Mouse (Mus musculus) T-helper 2 cell (primary cell): ENCODE data around the gene Sbf2.
"Not testable (repeated sequence)": the region's sequence is repeated elsewhere in the genome, so short reads cannot be mapped to it uniquely, and the experiment has no call there.

Experiments
- in situ Hi-C: fragments of 300-600 bp; cut with MboI, MseI; formaldehyde crosslinking; loops from one replicate; pipeline ENCODE4 v1.15.1; 2025; ENCODE audit warnings: high pct_unique_total_duplicates

Gene Sbf2

DNA sequence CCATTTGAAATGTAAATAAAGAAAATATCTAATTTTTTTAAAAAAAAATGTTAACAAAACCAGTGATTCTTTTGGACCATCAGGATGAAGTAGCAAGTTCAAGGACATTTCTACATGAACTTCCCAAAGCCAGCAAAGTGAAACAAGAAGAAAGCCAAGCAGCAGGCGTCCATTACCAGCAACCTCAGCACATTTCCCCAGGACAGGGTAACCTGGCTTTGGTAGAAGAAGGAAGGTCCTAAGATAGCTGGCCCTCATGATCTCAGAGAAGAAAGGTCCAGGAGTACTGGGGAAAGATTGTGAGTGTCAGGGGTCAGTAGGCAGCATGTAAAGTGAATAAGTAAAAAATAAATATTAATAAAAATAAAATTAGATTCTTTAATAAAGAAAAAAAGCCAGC lies 27.0 kb downstream of the Sbf2 start:
- in situ Hi-C loops = no loop called here

DNA sequence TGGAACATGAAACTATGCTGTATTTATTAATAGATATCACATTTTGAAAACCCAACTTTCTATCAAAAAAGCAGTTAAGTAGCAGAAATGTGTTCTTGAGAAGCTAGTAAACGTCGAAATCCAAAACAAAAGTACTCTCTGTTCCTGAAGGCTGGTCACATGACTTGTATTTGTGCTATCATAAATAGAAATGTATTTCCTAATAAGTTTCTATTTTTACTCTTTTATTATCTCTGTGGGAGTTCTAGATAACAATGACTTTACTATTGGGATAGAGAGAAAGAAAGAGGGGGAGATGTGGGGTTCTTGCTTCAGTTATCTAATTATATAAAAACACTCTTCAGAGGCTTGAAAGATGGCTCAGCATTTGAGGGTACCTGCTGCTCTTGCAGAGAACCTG lies 29.5 kb downstream of the Sbf2 start:
- in situ Hi-C loops = no loop called here

DNA sequence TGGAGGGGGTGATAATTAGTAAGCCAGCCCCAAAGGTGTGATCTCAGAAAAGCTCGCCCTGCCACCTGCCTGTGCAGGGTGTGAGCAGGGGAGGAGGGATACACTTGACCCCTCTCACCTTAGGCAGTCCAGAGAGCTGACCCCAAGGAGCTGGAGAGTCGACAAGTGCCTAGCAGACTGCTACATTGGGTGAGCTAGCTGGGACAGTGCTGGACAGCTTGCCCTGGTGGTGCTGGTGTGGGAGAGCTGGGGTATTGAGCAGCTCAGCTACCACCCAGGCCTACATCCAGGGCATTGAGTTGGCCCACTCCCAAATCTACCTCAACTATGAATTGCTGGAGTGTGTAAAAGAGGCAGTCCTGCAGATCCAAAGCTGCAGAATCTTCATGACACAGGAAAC lies 30.6 kb downstream of the Sbf2 start:
- in situ Hi-C loops = no loop called here

DNA sequence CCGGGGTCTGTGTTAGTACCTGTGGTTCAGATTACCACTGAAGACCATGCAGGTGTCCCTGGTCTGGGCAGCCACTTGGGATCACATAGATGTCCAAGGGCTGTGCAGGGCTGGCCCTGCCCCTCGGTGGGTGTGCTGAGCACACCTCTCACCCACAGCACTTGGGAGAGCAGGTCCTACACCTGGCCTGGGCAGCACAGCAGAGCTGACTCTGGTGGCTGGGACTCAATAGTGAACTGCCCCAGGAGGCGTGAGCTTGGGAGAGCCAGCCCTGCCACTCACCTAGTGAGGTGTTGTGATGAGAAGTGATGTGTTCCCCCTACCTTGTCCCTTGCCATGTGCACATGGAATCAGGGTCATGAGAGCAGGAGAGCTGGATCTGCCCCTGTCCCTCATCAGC lies 31.0 kb downstream of the Sbf2 start:
- in situ Hi-C loops = no loop called here

DNA sequence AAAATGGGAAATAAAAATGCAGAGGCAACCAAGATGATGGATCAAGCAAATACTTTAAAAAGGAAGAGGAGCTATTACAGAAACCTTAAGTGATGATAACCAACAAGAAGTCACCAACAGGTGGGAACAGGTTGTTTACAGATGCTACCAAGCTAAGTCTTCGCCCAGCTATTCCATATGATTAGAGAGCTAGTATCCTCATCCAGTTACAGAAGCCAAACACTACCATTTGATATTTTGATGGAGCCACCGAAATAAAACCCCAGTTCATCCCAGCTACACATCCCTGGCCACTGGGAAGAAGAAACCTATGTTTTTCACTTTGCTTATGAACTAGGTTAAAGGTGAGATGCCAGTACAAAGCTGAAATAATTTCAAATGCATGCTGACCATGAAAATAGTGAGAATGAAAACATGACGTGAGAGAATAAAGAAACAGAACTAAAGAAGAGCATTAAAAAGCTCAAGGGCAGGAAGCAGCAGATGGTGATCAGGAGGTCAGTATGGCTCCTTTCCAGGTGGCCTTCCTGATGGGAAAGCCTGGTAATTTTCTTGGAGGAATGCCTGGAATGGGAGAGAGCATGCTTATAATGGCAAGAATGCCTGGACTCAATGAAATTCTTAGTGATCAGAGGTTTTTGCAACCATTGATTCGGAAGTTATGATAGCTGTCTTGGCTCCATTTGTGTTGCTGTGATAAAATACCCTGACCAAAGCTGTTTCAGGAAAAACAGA lies 48.7 kb downstream of the Sbf2 start:
- in situ Hi-C loops = no loop called here

DNA sequence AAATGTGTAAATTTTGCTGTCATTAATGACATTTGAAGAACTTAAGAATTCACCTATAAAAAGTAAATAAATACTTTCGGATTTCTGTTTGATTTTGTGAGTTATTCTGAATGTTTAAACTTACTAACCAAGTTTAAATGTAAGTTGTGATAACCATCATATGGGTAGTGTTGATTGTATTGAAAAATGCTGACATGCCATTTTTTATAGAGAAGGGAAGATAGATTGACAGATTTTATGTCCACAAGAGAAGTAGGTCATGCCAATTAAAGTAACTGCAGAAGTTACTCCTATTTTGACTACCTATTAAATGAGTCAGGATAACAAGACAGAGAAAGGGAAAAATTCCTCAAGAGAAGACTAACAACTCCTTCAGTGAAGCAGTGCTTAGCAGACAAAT lies 53.1 kb downstream of the Sbf2 start:
- in situ Hi-C loops = no loop called here

DNA sequence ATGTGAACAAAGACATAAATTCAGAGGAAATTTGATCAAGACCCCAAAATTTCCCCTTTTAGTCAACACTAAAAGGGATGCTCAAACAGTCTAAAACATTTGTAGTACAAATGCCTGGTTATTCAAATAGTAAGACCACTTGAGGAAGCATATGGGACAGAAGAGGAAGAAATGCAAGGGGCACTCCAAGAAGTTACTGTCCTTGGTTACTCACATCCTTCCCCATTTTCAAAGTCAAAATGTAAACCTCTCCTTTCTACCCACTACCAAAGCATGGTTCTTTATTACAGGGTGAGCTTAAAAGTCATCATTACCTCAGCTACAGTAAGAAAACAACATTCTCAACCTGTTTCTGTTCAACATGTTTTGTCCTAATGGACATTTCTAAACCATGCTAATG lies 57.7 kb downstream of the Sbf2 start:
- in situ Hi-C loops = no loop called here

DNA sequence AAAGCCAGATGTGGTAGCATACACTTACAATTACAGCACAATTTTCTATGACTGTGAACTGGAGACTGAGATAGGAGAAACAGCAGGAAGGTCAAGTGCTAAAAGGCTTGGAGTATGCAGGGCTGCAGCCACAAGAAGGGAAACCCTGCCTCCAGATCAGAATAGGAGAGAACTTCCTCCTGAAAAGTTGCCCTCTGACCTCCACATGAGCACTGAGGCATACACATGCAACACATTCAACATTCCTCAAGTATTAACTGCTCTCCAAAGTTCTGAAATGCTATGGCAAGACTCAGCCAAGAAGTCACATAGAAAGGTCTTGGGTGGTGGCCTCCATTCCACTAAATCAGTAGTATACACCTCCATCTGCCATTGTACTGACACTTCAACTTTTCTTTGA lies 58.5 kb downstream of the Sbf2 start:
- in situ Hi-C loops = no loop called here

DNA sequence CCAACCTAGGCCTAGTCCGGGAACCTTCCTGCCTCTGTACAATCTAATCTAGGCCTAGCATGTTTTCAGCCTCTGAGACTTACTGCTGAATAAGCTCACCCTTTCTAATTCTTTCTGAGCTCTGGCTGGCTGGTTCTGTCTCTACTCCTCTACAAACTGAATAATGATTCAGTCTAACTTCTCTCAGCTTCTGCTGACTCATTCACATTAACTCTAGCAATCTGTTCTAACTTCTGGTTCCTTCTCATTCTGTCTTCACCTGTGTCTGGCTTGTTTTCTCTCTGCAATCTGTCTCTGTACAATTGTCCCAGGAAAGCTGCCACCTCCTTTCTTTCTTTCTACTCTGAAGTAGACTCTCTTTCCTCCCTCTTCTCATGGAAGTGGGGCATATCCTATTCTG lies 59.5 kb downstream of the Sbf2 start:
- in situ Hi-C loops = no loop called here

DNA sequence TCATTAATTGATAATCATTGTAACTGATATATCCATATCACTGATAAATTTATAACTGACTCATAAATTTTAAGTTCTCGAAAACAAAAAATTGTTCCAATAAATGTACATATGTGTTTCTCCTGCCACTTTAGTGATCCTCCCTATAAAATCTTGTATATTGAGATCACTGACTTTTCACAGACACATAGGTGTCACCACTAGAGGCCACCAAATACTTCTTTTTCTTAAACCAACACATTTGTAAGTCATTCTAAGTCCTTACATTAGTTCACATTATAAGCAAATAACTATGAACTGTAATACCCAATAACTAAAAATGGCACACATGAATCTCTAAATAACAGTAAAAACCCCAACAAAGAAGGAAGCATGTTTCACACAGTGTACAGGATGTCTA lies 66.5 kb downstream of the Sbf2 start:
- in situ Hi-C loops = no loop called here

DNA sequence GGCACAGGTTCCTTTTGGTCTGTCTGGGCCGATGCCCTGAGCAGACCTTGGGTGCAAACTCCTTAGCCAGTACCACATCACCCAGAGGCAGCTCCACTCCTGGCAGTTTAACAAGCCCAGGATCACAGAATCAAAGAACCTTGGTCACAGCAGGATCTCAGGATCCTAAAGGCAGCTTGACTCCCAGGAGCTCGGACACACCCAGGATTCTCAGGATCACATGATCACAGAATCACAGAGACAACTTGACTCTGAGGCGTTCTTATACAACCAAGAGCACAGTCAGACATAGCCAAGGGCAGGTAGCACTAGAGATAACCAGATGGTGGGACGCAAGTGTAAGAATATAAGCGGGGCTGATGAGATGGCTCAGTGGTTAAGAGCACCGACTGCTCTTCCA lies 71.4 kb downstream of the Sbf2 start:
- in situ Hi-C loops = no loop called here

DNA sequence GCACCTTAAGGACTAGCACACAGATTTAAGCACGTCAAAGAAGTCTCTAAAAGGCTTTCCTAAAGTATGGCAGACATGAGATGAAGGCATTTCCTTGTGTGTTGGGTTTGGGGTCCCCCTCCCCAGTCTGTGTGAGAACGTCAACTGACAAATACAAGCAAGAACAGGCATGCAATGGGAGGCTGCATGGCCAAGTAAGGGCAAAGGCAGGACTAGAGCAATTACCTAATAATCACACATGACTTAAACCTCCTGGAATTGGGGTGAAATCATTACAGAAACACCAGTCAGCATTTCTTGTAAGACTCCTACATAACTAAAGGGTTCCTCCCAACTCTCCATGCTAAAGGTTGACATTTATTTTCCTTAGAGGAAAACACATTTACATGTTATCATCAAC lies 75.5 kb downstream of the Sbf2 start:
- in situ Hi-C loops = no loop called here

DNA sequence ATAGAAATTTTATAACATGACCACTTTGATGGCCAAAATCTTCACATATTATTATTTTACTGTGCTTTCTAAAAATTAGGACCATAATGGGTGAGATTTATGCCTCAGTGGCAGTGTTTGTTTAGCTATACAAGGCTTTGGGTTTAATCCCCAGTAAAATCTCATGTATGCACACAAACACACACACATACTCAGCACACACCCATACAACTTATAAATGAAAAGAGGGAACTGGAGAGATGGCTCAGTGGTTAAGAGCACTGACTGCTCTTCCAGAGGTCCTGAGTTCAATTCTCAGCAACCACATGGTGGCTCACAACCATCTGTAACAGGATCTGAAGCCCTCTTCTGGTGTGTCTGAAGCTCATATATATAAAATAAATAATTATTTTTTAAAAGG lies 84.4 kb downstream of the Sbf2 start:
- in situ Hi-C loops = not testable (repeated sequence)

DNA sequence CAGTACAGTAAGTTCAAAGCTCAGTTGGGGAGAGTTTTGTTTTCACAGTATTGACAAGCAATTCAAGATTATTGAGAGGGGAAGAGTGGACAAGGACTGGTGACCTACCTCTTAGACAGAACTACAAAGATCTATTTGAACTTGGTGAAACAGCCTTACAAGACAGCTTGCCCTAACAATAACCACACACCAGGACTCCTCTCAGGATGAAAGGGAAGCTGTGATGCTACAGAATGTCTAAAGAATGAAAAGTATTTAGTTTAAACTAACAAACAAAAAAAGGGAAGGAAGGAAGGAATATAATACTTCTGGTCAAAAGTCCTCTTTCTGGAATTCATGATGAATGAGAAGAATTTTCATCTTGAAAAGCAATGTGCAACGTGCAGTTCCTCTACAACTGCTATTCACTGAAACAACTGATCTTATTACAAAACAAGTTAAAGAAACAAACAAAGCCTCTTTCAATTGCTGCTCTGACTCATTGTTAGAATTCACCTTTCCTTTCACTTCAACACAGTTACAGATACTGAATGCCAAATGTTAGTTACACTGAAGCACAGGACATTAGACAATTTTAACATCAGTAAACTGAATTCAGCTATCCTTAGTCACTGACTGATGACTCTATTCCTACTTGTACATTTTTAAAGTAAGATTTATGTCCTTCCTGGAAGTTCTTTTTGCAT lies 89.5 kb downstream of the Sbf2 start:
- in situ Hi-C loops = no loop called here

DNA sequence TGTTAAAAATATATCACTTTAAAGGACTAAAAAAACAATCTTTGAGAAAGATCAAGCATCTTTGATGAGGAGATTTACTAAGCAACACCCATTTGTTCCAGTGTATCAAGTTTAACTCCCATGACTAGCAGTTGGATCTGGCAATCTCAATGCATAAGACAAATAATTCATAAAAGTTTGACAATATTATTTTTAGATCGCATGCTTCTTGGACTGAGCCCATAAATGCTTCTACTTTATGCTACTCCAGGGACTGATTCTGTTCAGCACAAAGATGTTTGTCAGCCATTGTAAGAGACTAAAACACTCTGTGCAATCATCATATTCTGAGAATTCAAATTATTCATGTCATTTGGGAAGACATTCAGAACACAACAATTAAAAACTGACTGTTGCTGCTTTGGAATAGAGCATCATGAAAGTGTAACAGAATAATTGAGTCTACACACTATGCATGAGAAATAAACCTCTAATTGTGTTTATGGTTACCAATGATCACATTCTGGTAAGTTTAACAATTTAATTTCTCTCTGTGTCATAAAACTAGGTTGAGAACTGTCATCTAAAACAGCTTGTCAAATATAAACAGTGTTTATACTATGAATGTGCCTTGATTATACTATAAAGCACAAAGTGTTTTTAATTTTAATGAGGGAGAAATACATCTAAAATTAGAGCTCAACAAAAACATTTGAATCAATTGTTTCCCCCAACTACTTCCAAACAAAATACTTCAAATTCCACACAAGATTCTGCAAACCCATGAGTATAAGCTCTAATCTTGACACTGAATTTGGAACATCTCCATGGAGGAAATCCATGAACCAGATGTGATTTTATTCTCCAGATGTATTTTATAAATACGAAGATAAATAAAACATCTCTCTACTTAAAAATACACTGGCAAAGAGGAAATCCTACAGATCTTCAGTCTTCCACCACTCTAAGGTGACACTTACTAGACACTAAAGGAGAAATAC lies 98.2 kb downstream of the Sbf2 start:
- in situ Hi-C loops = no loop called here

DNA sequence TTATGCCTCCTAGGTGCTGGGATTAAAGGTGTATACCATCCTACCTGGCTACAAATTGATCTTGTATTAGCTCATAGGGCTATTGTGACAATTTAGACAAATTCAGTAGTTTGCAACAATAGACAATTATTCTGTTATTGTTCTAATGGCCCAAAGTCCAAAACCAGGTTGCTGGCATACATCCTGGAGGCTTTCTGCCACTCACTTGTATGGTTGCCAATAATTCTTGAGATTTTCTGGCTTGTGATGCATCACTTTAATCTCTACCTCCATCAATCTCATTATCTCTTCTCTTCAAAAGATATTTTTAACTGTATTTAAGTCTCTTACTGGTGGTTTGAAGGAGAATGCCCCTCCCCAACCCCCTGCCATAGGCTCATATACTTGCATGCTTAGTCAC lies 100.6 kb downstream of the Sbf2 start:
- in situ Hi-C loops = no loop called here

DNA sequence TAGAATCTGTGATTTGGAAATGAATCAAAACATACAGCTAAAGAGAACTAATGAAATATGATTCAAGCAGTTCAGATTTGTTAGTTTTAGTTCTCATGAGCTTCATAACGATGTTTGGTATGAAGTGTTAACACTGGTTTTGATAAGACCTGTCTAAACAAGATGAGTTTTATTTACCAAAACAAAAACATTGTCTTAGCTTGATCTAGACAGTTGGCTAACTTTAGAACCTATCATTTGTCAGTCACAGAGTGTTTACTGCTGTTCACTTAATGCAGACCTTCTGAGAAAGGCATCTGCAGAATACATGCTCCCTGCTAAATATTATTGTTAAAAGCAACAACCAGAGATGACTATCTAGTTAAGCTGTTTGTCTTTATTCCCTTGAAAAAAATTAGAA lies 116.1 kb downstream of the Sbf2 start:
- in situ Hi-C loops = no loop called here

DNA sequence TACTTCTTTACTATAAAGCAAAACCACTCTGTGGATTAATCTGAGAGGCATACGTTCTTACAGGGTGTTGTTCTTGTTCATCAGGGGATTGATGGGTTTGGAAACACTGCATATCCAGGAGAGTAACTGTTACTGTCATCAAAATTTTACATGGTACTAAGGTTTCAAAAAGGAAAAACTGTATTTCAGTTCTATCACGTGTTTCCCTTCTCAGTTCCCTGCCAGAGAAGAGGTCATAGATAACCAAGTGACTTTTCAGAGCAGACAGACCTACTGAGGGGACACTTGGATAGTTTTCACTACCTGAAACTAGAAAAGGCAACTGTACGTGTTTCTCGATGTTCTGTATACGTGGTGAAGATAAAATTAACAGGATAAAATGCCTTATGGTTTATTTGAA lies 123.7 kb downstream of the Sbf2 start:
- in situ Hi-C loops = no loop called here

DNA sequence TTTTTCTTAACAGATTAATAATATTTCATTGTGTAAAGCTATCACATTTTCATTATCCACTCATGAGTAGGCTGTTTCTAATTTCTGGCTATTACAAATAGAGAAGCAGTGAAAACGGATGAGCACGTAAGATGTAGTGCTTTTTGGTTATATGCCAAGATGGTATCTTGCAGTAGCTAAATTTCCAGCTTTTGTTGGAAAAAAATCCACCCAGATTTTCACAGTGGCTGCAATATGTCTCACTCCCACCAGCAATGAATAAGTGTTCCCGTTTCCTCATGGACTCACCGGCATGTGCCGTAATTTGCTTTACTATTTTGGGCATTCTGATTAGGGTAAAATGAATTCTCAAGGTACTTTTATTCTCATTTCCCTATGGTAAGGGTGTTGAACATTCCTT lies 129.7 kb downstream of the Sbf2 start:
- in situ Hi-C loops = no loop called here

DNA sequence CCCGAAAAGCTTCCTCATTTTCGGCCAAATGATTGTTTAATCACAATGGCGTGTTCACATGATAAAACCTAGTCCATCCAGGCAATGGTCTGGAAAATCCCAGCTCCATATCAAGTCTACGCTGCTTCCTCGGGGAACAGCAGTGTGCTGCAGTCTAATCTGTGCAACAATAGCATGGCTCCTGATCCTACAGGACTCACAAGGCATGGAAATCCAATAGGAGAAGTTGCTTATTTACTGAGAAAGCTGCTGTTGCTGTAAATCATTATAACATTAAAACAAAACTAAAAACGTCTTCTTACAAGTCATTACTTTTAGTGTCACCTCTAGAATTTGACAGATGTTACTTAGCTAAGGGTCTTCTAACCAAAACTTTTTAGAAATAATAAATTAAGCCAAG lies 143.7 kb downstream of the Sbf2 start:
- in situ Hi-C loops = no loop called here

DNA sequence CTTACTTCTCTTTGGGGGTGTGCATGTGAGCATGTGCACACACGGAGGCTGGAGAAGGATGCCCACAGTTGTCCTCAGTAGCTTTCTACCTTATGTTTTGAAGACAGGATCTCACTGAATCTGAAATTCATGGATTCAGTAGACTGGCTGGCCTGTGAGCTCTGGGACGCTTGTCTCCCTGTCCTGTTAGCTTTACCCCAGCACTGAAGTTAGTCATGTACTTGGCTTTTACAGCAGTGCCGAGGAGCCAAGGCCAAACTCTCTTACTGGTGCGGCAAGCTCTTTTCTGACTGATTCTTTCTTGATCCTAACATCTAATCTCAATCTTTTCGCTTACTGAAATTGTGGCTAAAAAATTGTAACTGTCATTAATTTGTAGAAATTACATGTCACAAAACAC lies 151.3 kb downstream of the Sbf2 start:
- in situ Hi-C loops = no loop called here

DNA sequence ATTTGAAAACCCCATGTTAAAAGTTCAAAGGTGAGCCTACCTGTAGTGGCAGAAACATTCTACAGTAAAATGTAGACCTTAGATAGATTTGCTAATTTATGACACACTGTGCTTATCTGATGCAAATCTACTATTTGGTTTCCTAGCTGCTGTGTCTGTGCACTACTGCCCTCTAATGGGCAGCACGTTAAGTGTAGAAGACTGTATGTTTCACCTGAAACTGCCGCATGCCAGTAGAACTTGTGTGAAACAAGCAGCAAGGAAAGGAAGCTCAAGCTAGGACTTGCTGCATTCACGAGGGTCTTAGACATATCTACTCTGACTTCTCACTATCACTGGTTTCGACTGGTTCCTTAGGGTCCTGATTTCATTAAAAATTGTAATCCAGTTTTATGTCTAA lies 182.4 kb downstream of the Sbf2 start:
- in situ Hi-C loops = loop anchor here (5.0 kb wide), 1 partner anchor 145 kb away; no protein-coding TSS in a partner anchor
